Mouse (Mus musculus) v-Abl transformed pro-B cells (cell line): Measurements from ENCODE around the gene Hopx.

ENCODE experiments used
- in situ Hi-C, 2 experiments: fragments of 400-800 bp; cut with MboI; formaldehyde crosslinking; loops; one replicate each; pipeline ENCODE4 v1.15.1; 2025; ENCODE audit not compliant: unreplicated experiment in 2 of 2

Hopx gene

GRCm38 (mm10) chr5:77084418-77084817 is 30.5 kb downstream of the Hopx start:
- in situ Hi-C loops, result no loop called here

DNA sequence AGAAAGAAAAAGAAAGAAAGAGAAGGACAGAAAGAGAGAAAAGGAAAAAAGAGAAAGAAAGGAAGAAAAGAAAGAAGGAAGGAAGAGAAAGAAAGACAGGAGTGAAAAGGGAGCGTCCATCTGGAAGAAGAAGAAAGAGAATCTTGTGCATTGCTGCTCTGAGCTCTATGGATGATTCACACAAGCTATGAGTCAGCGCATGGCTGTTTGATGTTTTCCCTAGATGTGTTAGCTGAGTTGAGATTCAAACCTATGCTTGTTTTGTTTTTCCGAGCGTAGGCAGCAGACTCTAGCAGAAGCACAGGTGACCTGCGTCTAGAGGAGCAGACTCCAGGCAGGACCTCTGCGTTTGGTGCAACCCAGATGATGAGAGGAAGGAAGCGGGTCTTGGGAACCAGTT is 32.2 kb downstream of the Hopx start:
- in situ Hi-C loops, result no loop called here

DNA sequence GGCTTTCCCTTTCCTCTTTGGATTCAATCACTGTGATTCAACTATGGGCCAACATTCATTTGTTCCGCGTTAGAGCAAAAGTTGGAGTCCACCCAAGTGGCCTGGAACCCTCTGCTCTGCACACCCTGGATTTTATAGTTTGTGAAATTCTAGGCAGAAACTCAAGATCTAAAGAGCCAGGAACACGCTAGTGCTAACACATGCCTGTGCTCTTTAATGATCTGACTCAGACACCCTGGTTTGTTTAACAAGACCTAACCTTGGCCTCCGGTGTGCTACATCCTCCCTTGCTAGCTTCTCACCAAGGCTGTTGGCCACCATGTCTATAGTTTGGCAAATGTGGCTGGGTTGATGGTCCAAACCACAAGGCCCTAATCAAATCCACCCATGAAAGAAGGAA is 34.2 kb downstream of the Hopx start:
- in situ Hi-C loops, result no loop called here

DNA sequence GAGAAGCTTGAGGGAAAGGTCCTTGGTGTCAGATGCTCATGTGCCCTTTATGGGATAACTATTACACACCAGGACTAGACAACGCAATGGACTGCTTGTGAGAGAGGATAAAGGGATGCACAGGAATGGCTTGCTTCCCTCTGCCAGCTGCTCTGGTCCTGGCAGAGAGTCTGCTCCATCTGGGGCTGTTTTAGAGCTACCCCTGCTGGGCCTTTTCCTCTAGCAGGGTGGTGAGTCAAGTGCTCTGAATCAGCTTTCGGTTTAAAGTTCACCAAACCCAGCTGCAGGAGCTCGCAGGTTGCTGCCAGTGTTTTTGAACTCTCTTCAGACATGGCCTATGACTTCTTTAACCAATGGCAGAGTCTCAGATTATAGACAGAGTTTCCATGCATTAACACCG is 39.0 kb downstream of the Hopx start:
- in situ Hi-C loops, result no loop called here

DNA sequence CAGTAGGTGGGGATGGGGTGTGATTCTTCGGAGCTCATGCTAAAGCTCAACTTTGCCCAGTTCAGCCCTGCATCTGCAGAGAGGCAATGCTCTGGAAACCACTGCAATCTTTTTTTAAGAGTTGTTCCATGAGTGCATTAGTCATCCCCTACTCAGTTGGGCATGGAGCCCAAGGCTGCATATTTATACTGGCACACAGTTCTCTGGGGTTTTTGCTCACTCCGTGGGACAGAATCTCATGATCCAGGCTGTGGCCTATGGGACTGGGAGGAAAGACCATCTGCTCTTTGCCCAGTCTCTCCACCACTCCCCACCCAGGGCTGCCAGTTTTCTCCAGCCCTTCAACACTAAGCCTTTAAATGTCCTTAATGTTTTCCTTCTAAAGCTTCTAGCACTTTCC is 40.0 kb downstream of the Hopx start:
- in situ Hi-C loops, result no loop called here

- in situ Hi-C loops, result no loop called here
These were observed 41.1 kb downstream of the Hopx start for GRCm38 (mm10) chr5:77073794-77074193.

- in situ Hi-C loops, result no loop called here
These were observed 43.3 kb downstream of the Hopx start for GRCm38 (mm10) chr5:77071626-77072025.

DNA sequence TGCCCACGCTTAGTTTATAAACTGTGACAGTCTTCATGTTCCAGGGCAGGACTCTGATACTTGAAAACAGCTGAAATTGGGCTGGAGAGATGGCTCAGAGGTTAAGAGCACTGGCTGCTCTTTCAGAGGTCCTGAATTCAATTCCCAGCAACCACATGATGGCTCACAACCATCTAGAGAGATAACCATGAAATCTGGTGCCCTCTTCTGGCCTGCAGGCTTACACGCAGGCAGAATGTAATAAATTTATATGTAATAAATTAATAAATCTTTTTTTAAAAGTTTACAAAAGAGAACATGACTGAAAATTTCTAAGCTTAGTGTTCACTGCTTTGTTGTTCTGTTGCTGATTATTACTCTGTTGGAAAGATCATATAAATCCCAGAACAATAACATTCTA is 43.9 kb downstream of the Hopx start:
- in situ Hi-C loops, result no loop called here

- in situ Hi-C loops, result no loop called here
These were observed 47.6 kb downstream of the Hopx start for GRCm38 (mm10) chr5:77067321-77067720.

DNA sequence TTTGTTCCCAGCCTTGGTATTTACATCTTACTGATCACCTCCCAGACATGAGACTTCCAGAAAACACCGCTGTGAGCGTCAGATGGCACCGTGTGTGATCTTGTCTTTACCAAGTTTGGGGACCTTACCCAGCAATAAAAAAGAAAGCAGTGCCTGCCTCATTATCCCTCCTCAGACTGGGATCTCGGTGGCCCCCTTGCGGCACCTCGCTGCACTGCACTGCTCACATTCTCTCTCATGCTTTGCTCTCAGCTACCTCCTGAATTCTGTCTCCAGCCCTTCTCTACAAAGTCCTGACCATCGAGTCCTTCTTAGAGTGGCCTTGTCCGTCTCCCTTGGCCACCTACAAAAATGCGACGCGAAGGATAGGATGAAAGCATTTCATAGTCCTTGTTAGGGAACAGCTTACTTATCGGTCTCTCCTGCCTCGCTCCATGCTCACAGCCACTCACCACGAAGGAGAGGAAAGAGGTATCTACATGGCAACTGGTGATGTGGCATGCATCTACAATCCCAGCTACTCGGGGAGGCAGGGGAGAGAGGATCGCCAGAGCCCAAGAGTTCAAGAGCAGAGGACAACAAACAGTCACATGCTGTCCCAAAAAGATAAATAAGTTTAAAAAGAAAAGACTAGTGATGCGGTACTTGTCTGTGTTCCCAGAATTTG is 53.4 kb downstream of the Hopx start:
- in situ Hi-C loops, result no loop called here

DNA sequence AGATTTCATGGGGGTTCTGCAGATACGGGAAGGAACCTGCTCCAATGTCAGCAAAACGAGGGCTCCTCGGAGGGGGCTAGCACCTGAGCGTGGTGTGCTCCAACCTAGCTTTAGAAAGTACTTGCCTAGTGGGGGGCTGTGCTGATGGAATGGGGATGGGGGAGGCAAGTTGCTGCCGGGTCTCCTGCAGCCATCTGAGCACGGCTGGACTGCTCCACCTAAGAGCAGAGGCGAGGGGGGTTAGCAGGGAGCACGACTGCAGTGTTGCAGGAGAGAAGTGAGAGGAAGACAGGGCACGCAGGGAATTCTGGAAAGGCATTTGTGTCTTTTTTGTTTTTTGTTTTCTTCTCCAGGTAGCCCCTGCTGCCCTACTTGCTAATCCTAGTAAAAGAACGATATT is 54.6 kb downstream of the Hopx start:
- in situ Hi-C loops, result no loop called here

DNA sequence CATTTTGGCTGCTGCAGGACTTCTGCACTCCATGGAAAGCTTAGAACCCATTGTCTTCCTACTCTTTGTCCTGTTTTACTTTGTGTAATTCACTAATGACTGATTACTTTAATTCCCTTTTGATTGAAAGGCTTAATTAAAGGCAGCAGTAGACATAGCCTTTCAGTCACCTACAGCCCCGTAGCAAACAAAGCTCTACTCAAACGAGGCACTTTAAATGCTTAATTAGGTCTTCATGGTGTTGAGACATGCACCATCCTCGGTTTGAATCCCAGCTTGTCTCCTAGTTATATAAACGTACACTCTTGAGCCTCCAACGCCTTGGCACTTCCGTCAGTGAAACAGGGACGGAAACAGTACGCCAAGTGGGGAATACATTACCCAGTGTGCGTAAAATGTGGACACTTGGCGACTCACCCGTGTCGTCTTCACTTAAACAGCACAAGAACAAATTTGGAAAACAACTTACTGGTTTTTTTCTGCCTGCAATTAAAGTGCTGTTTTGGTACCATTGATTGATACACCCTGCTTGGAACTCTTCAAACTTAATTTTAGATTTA is 58.0 kb downstream of the Hopx start:
- in situ Hi-C loops, result no loop called here

DNA sequence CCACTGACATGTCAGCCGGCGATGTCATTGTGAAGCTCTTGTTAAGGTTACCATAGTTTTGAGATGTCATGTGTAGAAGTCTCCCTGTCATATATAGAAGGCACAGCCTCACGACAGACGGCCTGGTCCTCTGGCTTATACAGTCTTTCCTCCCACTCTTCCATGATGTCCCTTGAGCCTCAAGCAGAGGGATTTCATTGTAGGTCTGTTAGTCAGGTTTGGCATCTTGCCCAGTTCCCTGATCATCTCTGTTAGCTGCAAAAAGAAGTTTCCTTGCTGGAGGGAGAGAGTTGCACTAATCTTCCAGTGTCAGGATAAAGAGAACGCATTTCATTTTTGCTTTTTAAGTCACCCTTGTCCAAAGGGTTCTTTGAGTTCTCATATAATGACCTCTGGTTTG is 62.3 kb downstream of the Hopx start:
- in situ Hi-C loops, result no loop called here

- in situ Hi-C loops, result no loop called here
These were observed 70.6 kb downstream of the Hopx start for GRCm38 (mm10) chr5:77044362-77044761.

DNA sequence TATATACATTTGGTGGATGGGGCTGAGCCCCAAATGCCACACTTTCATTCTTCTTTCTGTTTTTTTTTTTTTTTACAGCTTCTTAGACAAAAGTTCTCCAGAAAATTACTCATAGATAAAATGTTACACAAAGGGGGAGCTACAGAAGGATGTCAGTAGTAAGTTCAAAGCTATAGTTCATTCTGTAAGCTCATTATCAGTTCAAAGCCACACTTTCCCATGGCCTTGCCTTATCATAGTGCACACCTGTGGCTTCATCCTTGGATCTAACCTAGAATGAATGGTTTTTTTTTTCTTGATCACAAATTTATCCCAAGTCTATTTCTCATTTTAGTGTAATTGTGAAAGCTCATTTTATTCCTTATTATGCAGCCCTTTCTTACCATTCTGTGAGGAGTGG is 75.5 kb downstream of the Hopx start:
- in situ Hi-C loops, result no loop called here

- in situ Hi-C loops, result no loop called here
These were observed 76.5 kb downstream of the Hopx start for GRCm38 (mm10) chr5:77038451-77038850.
